Mouse (Mus musculus): ENCODE results near the gene Coil.

Coil gene

DNA sequence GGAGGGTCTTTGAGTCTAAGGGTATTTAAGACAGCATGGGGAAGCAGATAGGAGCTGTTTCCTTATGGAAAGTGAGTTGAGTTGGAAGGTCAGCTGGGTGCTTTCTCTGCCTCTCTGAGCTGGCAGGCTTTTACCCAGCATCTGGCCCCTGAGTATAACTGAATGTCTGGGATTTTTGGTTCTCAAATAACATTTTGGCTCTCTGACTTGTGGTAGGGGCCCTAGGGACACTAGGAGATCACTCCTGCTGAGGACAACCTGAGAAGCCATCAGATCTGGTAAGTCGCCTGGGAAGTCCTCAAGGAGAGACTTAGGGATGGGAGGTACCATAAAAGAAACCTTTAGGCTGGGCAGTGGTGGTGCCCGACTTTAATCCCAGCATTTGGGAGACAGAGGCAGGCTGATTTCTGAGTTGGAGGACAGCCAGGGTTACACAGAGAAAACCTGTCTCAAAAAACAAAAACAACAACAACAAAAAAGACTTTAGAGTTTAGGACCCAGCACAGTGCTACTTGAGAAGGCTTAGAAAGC is at the start of gene Coil:
Gene Coil, plus strand, starts transcription at position 51 of the 531 bp plus-strand sequence.
- DNase-seq (ENCODE audit: low read depth, low spot score): no peak

DNA sequence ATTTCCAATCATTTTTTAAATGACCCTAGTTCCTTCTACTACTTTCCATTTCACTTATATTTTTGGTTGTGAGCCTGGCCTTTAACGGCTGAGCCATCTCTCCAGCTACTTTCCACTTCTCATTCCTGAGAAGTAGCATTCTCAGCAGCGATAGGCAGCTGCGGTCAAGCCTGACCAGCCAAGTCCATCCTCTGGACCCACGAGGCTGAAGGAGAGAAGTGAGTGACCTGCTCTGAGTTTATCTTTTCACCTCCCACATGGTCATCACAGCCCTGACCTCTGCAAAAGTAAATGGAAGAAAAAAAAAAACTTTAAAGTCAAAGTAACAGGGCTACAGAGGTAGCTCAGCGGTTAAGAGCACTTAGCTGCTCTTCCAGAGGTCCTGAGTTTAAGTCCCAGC is 43.5 kb upstream of the Coil start:
- DNase-seq (ENCODE audit: low read depth, low spot score): no peak

DNA sequence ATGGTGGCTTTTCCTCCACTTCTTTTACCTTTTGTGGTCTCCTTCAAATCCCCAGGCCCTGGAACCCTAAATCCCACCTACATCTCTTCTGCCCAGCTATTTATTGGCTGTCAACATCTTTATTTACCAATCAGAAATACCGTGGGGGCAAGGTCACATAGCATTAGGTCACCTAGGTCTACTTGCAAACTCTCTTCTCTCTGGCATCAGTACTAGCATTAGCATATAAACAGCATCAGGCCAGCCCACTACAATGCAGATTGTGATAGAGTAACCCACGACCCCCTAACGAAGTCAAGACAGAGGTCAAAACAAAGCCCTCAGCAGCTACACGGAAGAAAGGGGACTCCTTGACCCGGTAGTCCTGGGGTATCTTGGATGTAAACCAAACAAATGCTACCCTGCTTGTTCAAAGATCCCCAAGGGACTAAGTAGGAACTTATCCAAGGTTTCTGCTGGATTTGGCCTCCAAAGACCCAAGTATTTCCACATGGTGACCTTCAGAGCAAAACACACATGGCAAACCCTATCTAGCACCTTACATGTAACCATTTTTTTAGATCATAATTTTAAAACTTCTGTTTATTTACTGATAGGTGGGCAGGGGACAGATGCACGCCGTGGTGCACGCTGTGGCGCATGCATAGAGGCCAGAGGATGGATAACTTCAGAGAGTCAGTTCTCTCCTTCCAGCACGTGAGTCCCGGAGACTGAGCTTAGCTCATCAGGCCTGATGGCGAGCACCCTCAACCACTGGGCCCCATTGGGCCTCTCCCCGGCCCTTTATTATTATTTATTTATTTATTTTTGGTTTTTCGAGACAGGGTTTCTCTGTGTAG is 38.1 kb upstream of the Coil start:
- DNase-seq (ENCODE audit: low read depth, low spot score): no peak

DNA sequence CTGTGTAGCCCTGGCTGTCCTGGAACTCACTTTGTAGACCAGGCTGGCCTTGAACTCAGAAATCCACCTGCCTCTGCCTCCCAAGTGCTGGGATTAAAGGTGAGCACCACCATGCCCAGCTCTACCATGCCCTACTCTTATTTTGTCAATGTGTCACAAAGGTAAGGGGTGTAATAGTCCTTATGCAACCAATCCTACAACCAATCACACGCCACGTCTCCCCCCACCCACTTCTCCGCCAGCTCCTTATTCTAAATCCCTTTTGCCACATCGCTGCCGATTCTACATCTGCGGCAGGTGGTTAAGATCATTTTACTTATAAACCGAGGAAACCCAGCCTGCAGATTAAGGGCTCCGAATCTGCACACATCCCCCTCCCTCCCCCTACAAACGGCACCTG is 37.0 kb upstream of the Coil start:
- no peak for DNase-seq (ENCODE audit: low read depth, low spot score)

DNA sequence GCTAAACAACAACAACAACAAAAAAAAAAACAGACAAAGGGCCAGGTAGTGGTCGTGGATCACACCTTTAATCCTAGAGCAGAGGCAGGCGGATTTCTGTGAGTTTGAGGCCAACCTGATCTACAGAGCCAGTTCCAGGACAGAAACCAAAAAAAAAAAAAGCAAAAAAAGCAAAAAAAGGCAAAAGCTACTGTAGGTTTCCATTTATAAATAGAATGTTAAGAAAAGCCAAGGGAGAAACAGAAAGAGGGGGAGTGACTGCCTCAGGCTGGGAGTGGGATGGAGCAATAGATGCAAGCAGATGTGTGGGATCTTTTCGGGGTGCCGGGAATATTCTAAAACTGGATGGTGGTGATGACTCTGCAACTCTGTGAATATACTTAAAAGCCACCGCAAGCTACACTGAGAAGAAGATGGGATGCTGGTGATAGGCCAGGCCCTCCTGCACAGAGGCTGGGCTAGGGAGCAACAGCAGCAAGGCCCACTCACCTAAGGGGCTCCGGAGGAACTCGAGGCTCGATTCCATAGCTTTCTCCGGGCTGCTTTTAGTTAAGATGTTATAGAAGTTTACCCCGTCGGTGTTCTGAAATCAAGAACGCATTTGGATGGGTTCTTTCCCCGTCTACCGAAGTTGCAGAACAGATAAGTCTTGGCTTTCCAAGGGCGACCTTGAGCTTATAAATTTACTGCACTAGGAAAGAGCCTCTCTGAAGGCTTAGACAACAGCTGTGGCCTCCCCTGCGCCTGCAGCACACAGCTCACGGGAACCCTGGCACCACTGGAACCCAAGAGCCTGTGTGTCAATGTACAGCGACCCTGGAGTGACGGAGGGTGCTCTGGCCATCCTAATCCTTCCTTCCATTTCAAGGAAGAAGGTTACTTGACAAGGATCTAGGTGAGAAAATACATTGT is 35.7 kb upstream of the Coil start:
- no peak for DNase-seq (ENCODE audit: low read depth, low spot score)

DNA sequence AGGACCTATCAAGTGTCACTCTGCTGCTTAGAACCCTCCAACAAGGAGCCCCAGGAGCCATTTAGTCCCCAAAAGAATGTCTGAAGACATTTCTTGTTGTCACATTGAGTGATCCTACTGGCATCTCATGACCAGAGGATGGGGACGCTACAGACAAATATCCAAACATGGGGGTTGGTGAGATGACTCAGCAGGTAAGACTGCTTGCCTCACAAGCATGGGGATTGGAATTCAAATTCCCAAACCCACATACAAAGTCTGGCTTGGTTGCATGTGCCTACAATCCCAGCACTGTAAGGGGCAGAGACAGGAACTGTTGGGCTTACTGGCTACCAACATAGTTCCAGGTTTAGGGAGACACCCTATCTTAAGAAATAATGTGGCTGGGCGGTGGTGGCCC is 32.2 kb upstream of the Coil start:
- no peak for DNase-seq (ENCODE audit: low read depth, low spot score)

DNA sequence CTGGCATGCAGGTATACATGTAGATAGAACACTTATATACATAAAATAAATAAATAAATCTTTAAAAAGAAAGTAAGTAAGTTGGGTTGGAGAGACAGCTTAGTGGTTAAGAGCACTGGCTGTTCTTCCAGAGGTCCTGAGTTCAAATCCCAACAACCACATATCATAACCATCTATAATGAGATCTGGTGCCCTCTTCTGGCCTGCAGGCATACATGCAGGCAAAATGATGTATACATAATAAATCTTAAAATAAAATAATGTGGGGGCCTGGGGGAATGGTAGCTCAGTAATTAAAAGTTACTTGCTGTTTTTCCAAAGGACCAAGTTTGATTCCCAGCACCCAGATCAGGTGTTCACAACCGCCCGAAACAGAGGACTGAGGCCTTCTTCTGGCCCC is 31.3 kb upstream of the Coil start:
- DNase-seq (ENCODE audit: low read depth, low spot score): no peak

DNA sequence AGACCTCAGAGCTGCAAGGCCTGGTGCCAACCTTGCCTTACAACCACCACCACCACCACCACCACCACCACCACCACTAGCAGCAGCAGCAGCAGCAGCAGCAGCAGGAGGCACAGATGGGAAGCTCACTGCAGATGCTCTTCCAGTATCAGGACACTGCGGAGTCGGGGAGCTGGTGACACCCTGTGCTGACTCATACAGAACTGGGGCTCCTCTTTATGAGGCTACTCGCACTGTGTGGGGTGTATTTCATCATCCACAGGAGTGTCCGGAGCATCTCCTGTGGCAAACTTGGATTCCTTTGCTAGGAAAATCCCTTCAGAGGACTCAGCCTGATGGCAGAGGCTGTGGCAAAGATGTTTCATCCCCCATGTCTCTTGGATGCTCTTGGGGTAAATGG is 30.4 kb upstream of the Coil start:
- no peak for DNase-seq (ENCODE audit: low read depth, low spot score)

DNA sequence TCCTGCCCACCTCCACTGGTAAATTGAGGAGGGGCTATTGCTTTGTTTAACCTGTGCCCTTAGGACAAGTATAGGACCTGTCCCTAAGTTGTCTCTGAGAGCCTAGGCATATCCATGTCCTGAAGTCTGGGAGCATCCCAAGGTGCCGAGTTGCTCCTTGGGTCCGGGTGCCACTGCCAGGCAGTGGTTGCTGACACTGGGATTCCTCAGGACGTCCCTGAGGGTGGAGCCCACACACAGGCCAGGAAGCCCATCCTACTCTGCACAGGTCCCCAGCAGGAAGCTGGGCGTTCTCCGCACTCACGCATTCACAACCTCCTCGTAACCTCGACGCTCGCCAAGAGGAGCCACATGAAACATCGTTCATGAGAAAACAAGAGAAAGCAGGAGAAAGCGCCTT is 28.6 kb upstream of the Coil start:
- no peak for DNase-seq (ENCODE audit: low read depth, low spot score)

DNA sequence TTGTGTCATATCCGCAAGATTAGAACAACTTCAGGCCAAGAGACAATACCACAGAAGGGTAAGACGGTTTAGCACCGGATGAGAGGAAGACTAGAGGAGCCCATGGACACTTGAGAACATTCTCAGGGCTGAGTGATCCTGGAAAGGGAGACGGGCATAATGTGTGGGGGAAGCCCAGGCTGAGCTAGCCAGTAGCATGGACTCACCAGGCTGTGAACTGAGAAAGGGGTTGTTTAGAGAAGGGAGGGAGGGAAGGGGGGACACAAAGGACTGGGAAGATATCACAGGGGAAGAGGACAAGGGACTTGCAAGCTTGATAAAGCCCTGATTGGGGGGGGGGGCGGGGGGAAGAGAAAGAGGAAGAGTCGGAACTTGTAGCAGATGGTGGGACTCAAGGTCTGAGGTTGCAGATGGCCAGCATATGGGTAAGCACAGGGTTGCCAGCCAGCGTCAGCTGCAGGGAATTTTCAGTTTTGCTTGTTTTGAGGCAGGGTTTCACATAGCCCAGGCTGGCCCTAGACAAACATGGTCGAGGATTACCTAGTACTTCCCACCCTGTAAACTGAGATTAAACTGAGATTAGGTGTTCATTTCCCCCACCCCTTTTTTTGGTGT is 24.0 kb upstream of the Coil start:
- no peak for DNase-seq (ENCODE audit: low read depth, low spot score)

DNA sequence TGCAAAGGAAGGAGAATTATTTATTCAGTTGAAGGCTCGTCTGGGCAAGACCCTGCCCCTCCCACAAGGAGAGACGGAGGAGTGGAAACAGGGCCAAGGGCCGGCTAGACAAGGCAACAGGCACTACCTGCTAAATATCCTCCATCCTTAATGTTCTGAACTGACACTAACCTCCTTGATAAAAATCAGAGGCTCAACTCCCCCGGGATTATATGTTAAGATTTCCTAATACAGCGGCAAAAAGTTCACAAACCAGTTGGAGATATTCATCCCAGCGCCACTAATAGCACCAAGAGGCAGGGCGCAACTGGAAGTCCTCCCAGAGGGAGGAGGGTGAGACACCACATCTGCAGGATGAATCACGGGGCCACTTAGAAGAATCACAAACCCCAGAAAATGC is 21.2 kb upstream of the Coil start:
- DNase-seq (ENCODE audit: low read depth, low spot score): no peak

DNA sequence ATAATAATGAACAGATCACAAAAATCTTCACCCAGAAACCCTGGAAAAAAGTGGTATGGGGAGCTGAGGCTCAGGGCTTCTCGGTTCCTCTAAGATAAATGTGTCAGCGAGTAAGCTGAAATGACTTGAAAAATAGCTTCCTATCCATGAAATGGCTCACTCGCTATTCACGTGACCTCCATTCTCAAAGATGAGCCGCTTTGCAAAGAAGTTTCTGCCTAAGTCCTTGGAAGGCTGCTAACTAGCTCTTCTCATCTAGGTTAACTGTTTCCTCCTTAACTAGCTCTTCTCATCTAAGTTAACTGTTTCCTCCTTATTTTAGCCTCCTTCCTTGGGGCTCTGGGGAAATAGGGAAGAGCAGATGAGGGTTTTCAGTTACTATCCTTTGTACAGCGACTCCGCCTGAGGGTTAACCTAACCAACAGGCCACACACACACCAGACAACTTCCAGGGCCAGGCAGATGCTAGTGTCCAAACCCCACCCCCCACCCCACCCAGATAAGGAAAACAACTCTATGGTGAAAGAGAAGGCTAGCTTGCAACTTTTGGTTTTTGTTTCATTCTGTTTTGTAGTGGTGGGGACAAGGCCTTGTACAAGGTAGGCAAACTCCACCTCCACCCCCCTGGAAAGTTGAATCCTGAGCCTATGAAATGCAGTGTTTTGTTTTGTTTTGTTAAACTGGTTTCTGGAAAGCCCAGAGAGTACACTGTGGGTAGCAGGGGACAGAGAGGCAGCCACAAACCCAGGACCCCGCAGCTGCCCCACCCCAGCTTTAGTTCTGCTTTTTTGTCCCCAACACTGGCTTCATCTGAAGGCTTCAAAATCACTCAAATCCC is 20.0 kb upstream of the Coil start:
- DNase-seq (ENCODE audit: low read depth, low spot score): no peak

DNA sequence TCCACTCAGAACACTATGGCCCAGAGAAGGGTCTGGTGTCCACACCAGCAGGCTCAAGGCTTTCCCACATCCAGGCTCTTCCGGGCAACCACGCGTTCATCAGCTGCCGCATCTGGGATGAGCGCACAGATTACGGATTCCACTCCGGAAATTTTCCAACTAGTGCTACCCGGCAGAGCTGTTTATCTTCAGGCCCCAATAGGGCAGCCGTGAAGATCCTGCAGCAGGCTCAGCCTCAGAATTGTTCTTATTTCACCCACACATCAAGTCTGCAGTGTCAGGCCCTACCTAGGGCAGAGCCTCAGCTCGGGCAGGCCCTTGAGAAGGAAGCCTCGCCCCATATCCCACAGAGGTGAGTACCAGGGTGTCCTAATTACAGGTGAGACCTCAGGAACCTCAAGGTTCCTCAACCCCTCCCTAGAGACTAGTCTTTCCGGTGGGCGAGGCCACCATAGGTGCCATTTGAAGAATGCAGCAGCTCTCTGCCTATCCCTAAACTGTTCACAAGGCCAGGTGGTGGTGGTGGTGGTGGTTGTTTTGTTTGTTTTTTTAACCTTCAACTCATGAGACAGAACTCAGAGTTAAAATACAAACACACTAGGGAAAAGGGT is 19.3 kb upstream of the Coil start:
- DNase-seq (ENCODE audit: low read depth, low spot score): no peak

DNA sequence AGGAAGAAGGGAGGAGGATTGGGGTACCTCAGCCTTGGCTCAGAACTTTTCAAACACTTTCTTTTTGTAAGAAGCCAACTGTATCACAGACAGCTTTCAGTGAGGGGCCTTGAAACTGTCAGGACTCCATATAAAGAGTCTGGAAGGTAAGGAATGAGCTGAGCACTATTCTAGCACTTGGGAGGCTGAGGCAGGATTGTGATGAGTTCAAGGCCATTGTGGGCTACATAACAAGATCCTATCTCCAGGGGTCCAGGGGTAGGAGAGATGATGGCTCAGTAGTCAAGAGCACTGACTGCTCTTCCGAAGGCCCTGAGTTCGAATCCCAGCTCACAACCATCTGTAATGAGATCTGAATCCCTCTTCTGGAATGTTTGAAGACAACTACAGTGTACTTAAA is 18.5 kb upstream of the Coil start:
- DNase-seq (ENCODE audit: low read depth, low spot score): no peak

DNA sequence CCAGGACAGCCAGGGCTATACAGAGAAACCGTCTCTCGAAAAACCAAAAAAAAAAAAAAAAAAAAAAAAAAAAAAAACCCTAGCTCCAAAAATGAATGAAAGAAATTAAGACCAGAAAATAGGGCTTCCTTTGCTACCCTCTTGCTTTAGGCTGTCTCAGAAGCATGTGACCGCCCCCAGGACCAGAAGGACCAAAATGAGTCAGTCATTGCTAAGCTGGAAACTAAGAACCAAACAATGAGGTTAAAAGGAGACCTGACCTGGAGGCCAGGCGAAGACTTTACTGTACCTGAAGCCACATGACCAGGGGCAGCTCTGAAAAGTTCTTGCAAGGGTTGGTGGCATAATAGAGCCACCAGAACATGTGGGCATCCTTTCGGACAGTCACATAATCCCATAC is 17.9 kb upstream of the Coil start:
- DNase-seq (ENCODE audit: low read depth, low spot score): no peak

DNA sequence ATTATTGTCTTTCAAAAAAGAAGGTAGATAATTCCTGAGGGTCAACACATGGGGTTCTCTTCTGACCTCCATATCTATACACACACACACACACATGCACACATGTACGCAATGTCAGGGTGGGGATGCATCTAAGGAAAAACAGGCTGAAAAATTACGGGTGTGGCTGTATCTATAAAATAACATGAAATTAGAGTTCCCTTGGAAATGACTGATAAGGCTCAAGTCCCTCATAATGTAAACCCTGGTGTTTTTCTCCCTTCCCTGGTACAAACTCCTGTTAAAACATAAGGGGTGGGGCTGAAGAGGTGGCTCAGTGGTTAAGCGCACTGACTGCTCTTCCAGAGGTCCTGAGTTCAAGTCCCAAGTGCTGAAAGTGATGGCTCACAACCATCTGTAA is 16.5 kb upstream of the Coil start:
- DNase-seq (ENCODE audit: low read depth, low spot score): no peak

DNA sequence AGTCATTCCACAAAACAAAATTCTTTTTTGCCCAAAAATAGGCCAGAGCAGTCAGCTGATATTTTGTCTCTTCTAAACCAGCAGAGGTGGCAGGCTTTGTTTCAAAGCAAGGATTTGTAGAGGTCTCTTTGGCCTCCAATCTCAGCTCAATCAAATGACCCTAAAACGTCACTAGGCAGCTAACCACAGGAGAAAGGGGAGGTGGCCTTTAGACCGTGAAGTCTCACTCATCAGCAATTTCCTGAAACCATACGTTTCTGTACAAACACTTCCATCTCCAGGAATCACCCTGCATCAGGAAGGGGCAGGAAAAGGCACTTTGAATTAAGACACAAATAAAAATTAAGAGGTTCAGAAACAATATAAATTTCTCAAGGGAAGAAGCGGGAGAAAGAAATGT is 15.2 kb upstream of the Coil start:
- DNase-seq (ENCODE audit: low read depth, low spot score): no peak

DNA sequence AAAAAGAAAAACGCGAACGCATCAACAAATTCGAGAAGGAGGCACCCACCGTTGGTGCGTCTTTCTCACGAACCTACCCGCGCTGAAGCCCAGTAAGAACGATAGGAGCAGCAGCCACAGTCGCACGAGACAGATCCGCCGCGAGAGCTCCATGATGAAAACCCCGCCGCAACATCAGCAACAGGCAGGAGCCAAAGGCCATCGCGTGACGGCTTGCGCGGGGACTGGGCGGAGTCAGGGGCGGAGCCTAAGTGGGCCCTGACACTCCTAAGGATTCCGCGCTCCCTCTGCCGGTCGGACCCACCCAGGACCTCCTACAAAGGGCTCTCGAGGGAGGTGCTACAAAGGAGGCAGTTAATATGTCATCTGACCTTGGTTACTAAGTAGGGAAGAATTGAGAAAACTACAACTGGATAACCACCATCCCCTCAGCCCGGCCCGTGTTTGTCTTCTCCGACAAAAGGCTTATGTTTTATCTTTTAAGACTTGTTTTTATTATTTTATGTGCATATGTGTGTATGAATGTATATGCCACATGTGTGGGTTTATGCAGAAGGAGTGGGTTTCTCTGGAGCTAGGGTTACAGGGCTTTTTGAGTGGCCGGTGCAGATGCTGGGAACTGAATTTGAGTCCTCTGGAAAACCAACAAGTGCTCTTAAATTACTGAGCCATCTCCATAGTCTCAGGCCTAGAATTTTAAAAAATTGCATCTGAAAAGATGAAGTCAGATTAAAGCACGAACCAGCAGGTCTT is 14.7 kb upstream of the Coil start, which contains the start of gene Scpep1:
Gene Scpep1, minus strand, starts transcription at position 249 of the 753 bp plus-strand sequence.
- peak; percentile 92 for DNase-seq (ENCODE audit: low read depth, low spot score)

DNA sequence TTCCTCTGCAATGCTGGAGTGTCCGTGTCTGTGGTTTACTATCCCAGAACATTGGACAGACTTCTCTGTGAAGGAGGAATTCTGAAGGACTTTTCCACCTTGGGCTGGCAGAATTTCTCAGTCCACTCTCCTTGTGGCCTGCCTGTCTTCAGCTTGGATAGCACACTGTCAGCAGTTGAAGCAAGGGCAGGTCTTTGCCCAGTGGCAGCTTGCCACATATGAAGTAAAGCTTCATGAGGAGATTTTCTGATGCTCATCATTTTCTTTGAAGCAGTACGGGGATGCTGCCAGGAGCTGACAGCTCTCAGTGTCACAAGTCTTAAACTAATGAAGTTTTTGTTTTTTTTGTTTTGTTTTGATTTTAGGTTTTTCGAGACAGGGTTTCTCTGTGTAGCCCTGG is 11.2 kb upstream of the Coil start:
- DNase-seq (ENCODE audit: low read depth, low spot score): no peak

DNA sequence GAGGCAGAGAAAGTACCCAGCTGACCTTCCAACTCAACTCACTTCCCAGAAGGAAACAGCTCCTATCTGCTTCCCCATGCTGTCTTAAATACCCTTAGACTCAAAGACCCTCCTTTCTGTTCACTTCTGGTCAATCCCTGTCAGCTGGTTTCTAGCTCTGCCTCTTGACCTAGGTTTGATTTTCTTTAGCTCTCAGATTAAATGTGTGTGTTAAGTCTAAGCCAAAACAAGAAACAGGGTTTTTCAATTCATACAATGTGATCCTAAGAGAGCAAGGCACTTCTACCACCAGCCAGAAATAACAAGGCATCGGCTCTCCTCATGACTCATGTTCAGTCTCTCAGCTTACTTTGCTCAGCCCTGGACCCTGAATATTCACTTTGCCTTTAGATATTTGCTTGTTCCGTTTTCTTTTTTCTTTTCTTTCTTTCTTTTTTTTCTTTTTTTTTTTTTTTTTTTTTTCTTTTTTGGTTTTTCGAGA is 3.1 kb upstream of the Coil start, which contains the start of gene Elobl:
Gene Elobl, minus strand, starts transcription at position 51 of the 481 bp plus-strand sequence.
- no peak for DNase-seq (ENCODE audit: low read depth, low spot score)
